Mouse (Mus musculus) lung, postnatal 14 days (tissue): ENCODE data around the gene Gm28043.
"Not testable (repeated sequence)": the region's sequence is repeated elsewhere in the genome, so short reads cannot be mapped to it uniquely, and the experiment has no call there.

Source experiments
- DNase-seq: peaks from one replicate; pipeline ENCODE4 v3.0.0; 2021

Gm28043 gene

GRCm38 (mm10) chr17:29682261-29682660 is 67.6 kb downstream of the Gm28043 start:
- DNase-seq = no peak

GRCm38 (mm10) chr17:29683127-29683526 is 68.5 kb downstream of the Gm28043 start:
- DNase-seq = no peak

GRCm38 (mm10) chr17:29684275-29684674 is 69.6 kb downstream of the Gm28043 start:
- DNase-seq = no peak

GRCm38 (mm10) chr17:29686771-29687170 is 72.1 kb downstream of the Gm28043 start:
- no peak for DNase-seq

GRCm38 (mm10) chr17:29687373-29687772 is 72.7 kb downstream of the Gm28043 start:
- no peak for DNase-seq

GRCm38 (mm10) chr17:29688610-29689009 is 73.9 kb downstream of the Gm28043 start:
- DNase-seq = no peak

- no peak for DNase-seq
These were observed 75.6 kb downstream of the Gm28043 start for GRCm38 (mm10) chr17:29690257-29690656.

- no peak for DNase-seq
These were observed 78.2 kb downstream of the Gm28043 start for GRCm38 (mm10) chr17:29692827-29693226.

GRCm38 (mm10) chr17:29693571-29693970 is 78.9 kb downstream of the Gm28043 start:
- no peak for DNase-seq

- DNase-seq = no peak
These were observed 79.8 kb downstream of the Gm28043 start for GRCm38 (mm10) chr17:29694516-29694915.

GRCm38 (mm10) chr17:29696940-29697339 is 82.3 kb downstream of the Gm28043 start:
- no peak for DNase-seq

- DNase-seq = no peak
These were observed 83.7 kb downstream of the Gm28043 start for GRCm38 (mm10) chr17:29698421-29698820.

GRCm38 (mm10) chr17:29700573-29700972 is 85.9 kb downstream of the Gm28043 start:
- DNase-seq = no peak

- DNase-seq = no peak
These were observed 88.4 kb downstream of the Gm28043 start for GRCm38 (mm10) chr17:29702938-29703710.

- peak; percentile 46 for DNase-seq
These were observed 90.1 kb downstream of the Gm28043 start for GRCm38 (mm10) chr17:29704781-29705180.

- no peak for DNase-seq
These were observed 91.2 kb downstream of the Gm28043 start for GRCm38 (mm10) chr17:29705881-29706280.

GRCm38 (mm10) chr17:29706981-29707545 is 92.4 kb downstream of the Gm28043 start:
- DNase-seq = no peak

- DNase-seq = no peak
These were observed 94.1 kb downstream of the Gm28043 start for GRCm38 (mm10) chr17:29708783-29709182.

GRCm38 (mm10) chr17:29710562-29711044 is 95.9 kb downstream of the Gm28043 start:
- no peak for DNase-seq

GRCm38 (mm10) chr17:29711076-29711744 is 96.5 kb downstream of the Gm28043 start:
- DNase-seq = peak; percentile 15

- no peak for DNase-seq
These were observed 97.2 kb downstream of the Gm28043 start for GRCm38 (mm10) chr17:29711745-29712431.

GRCm38 (mm10) chr17:29712565-29712964 is 97.9 kb downstream of the Gm28043 start:
- DNase-seq = no peak

- not testable (repeated sequence) for DNase-seq
These were observed 99.1 kb downstream of the Gm28043 start for GRCm38 (mm10) chr17:29713734-29714133.
